Mouse (Mus musculus): Measurements from ENCODE around the gene Bicd1.

Bicd1 gene

DNA sequence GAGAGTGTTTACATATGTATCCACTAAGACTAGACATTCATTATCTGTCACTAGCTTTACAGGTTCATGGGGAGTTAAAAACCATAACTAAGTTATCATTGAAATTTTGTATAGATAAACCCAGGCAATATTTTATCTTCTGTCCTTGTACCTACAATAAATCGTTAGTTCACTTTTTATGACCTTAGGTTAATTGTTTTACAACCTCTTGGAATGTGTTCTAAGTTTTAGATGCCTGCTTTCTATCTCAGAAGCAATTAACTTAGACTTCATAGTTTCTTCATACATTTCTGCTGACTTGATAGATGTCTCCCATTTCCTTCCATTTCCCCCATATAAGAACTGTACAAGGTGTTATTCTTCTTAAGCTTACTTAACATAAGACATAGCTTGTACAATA lies 158.5 kb downstream of the Bicd1 start:
- no peak for DNase-seq (ENCODE audit: low read depth)

DNA sequence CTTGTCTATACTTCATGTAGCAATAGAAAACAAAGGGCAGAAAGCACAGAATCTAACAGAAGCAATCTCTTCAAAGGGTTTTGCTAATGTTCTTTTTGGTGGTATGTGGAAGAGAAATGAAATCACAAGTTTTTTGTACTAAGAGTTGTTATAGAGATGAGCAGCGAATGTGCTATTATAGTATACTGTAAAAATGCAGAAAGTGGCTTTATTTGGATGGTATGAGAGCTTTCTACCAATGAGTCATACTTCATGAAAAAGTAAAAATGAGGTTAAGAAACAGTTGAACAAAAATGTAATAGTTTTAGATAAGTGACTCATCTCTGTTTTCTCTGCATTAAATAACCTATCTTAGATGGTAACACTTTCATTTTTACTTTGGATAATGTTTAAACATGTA lies 165.6 kb downstream of the Bicd1 start:
- DNase-seq (ENCODE audit: low read depth), result peak; percentile 7

DNA sequence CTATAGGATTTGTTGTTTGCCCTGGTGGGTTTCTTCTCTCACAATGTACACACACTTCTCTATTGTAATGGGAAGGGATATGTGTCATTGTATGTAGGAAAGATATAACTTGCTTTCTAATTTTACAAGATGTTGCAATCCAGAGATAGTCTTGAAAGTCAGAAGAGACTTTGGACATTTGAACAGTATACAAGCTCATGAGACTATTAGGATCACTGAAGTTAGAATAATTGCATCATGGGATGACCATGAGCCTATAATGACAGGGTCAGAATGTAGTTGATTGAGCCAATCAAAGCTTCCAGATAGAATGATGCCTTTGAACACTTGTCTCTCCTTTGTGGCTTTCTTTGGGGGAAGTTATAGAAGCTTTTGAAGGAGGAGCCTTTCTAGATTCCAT lies 171.4 kb downstream of the Bicd1 start:
- no peak for DNase-seq (ENCODE audit: low read depth)

DNA sequence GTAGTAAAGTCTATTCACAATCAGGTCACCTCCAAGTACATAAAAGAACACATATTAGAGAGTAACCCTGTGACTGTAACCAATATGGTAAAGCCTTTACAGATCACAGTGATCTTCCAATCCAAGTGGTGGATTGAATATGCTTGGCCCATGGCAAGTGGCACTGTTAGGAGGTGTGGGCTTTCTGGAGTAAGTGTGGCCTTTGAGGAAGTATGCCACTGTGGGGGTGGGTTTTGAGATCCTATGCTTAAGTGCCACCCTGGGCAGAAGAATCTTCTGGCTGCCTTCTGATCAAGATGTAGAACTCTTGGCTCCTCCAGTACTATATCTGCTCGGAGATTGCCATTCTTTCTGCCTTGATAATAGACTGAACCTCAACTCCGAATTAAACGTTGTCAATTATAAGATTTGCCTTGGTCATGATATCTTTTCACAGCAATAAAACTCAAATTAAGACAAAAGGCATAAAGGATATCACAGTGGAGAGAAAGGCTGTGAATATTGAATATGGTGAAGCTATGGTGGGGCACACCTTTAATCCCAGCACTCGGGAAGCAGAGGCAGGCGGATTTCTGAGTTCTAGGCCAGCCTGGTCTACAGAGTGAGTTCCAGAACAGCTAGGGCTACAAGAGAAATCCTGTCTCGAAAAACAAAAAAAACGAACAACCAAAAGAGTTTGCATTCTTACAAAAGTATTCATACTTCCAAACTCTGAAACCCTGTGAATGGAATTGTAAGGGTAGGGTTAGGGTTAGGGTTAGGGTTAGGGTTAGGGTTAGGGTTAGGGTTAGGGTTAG lies 177.2 kb downstream of the Bicd1 start:
- no peak for DNase-seq (ENCODE audit: low read depth)
